Mouse (Mus musculus) midbrain, embryonic 16.5 days (tissue): ENCODE results near the gene Ankrd27. TPM values are rescaled to one million over a fixed set of nuclear protein-coding genes. Genes with fewer than 3 reads are reported as not detected.

Source experiments
- ATAC-seq: fragments of 200-750 bp; cut with Nextera tagmentation; 2 replicates; pipeline ENCODE4 v1.8.0; 2017; ENCODE audit warnings: moderate TSS enrichment
- H3K27ac ChIP-seq: fragments of 300-500 bp; sonication (generic); 2 replicates; pipeline ENCODE4 v1.5.1; 2014; ENCODE audit warnings: mild to moderate bottlenecking, low read length, mixed read lengths
- H3K27me3 ChIP-seq: fragments of 300-500 bp; sonication (generic); 2 replicates; pipeline ENCODE4 v1.6.1; 2014; ENCODE audit warnings: low read depth, low read length, mixed read lengths; ENCODE audit not compliant: control insufficient read depth, insufficient read depth
- H3K36me3 ChIP-seq: fragments of 300-500 bp; sonication (generic); 2 replicates; pipeline ENCODE4 v1.6.1; 2014; ENCODE audit warnings: mild to moderate bottlenecking, low read length, moderate library complexity, mixed read lengths; ENCODE audit not compliant: control insufficient read depth, insufficient read depth
- H3K4me1 ChIP-seq: fragments of 300-500 bp; sonication (generic); 2 replicates; pipeline ENCODE4 v1.6.1; 2014; ENCODE audit warnings: mild to moderate bottlenecking, low read length, mixed read lengths; ENCODE audit not compliant: control insufficient read depth, insufficient read depth
- H3K4me2 ChIP-seq: fragments of 300-500 bp; sonication (generic); 2 replicates; pipeline ENCODE4 v1.6.1; 2014; ENCODE audit warnings: mild to moderate bottlenecking, low read length, mixed read lengths
- H3K4me3 ChIP-seq: fragments of 300-500 bp; sonication (generic); 2 replicates; pipeline ENCODE4 v1.5.1; 2014; ENCODE audit warnings: low read depth, mild to moderate bottlenecking, low read length, moderate library complexity, mixed read lengths
- H3K9ac ChIP-seq: fragments of 300-500 bp; sonication (generic); 2 replicates; pipeline ENCODE4 v1.6.1; 2014; ENCODE audit warnings: low read depth, low read length, mixed read lengths
- H3K9me3 ChIP-seq: fragments of 300-500 bp; sonication (generic); replicated peaks from 2 replicates; pipeline ENCODE4 v1.6.1; 2014; ENCODE audit warnings: mild to moderate bottlenecking, low read length, mixed read lengths; ENCODE audit not compliant: control insufficient read depth, poor library complexity, severe bottlenecking
- WGBS: fragments of 180-500 bp; shearing (Covaris S2); extraction: QIAGEN DNeasy Blood & Tissue Kit; methylation state at CpG from one replicate; pipeline ENCODE4 v1.1.7; 2014; 5-methylcytosine and 5-hydroxymethylcytosine counted together
- polyA plus RNA-seq: library from polyadenylated mRNA; unstranded; fragments of >200 nt; fragmentation: Nextera tagmentation; extraction: Ambion mirVana; gene quantifications from 2 replicates; pipeline ENCODE4 v1.2.1, GENCODE M21; 2015

Gene Ankrd27
- polyA plus RNA-seq, 1 experiment from 2014 or later = 19.0 TPM

GRCm38 (mm10) chr7:35579849-35580248 lies 6.2 kb upstream of the Ankrd27 start:
- Histone ChIP-seq H3K4me2 (no peak overlapping the region), H3K4me3 (no peak overlapping the region), H3K27ac (no peak overlapping the region), H3K9me3 (no peaks in the 10 kb centered on the region), H3K9ac (no peak overlapping the region), H3K27me3 (peaks cover 21% of the 10 kb centered on the region), H3K4me1 (peaks cover 9% of the 10 kb centered on the region), H3K36me3 (no peaks in the 10 kb centered on the region)
- ATAC-seq = no peak
- 37% methylated on average over 4 of the region's 4 CpGs for WGBS

GRCm38 (mm10) chr7:35582719-35583118 lies 3.3 kb upstream of the Ankrd27 start:
- ATAC-seq = no peak
- Histone ChIP-seq H3K4me2 (no peak overlapping the region), H3K4me1 (peaks cover 22% of the 10 kb centered on the region), H3K27me3 (peaks cover 23% of the 10 kb centered on the region), H3K27ac (no peak overlapping the region), H3K36me3 (no peaks in the 10 kb centered on the region), H3K4me3 (no peak overlapping the region), H3K9ac (no peak overlapping the region), H3K9me3 (no peaks in the 10 kb centered on the region)
- WGBS = 61% methylated on average over 5 of the region's 5 CpGs

- Histone ChIP-seq H3K9ac (no peak overlapping the region), H3K9me3 (no peaks in the 10 kb centered on the region), H3K27me3 (peaks cover 23% of the 10 kb centered on the region), H3K4me3 (no peak overlapping the region), H3K36me3 (no peaks in the 10 kb centered on the region), H3K27ac (no peak overlapping the region), H3K4me2 (no peak overlapping the region), H3K4me1 (peaks cover 22% of the 10 kb centered on the region)
- 8% methylated on average over 11 of the region's 11 CpGs for WGBS
- ATAC-seq = no peak
Observed at GRCm38 (mm10) chr7:35583476-35584025, 2.5 kb upstream of the Ankrd27 start.

GRCm38 (mm10) chr7:35584068-35584785 lies 1.8 kb upstream of the Ankrd27 start:
- no peak for ATAC-seq
- peak overlapping the region; percentile 100 for H3K4me2 ChIP-seq
- peaks cover 22% of the 10 kb centered on the region for H3K4me1 ChIP-seq
- peak overlapping the region; percentile 50 for H3K9ac ChIP-seq
- H3K9me3 ChIP-seq = no peaks in the 10 kb centered on the region
- peaks cover 23% of the 10 kb centered on the region for H3K27me3 ChIP-seq
- H3K27ac ChIP-seq = no peak overlapping the region
- WGBS = 3% methylated on average over 36 of the region's 36 CpGs
- H3K36me3 ChIP-seq = no peaks in the 10 kb centered on the region
- H3K4me3 ChIP-seq = peak overlapping the region; percentile 94

- Histone ChIP-seq H3K4me2 (peak overlapping the region; percentile 100), H3K27me3 (peaks cover 23% of the 10 kb centered on the region), H3K9ac (peak overlapping the region; percentile 50), H3K4me3 (peak overlapping the region; percentile 94), H3K27ac (no peak overlapping the region), H3K9me3 (no peaks in the 10 kb centered on the region), H3K4me1 (peaks cover 22% of the 10 kb centered on the region), H3K36me3 (no peaks in the 10 kb centered on the region)
- ATAC-seq = no peak
- 1% methylated on average over 49 of the region's 50 CpGs for WGBS
Observed at GRCm38 (mm10) chr7:35584786-35585190, 1.3 kb upstream of the Ankrd27 start.

GRCm38 (mm10) chr7:35585191-35586054 lies 621 bp upstream of the Ankrd27 start, which contains the start of gene Rgs9bp:
Gene Rgs9bp, minus strand, starts transcription at chr7:35585582.
- Histone ChIP-seq H3K4me3 (peak within 1 kb of the TSS; percentile 94), H3K4me1 (peaks cover 22% of the 10 kb centered on the region), H3K9ac (peak within 1 kb of the TSS; percentile 94), H3K36me3 (no peaks in the 10 kb centered on the region), H3K27me3 (peaks cover 23% of the 10 kb centered on the region), H3K4me2 (peak within 1 kb of the TSS; percentile 100), H3K9me3 (no peaks in the 10 kb centered on the region), H3K27ac (peak within 1 kb of the TSS; percentile 72)
- under 1% methylated on average over 45 of the region's 45 CpGs for WGBS
- peak; percentile 79 for ATAC-seq

GRCm38 (mm10) chr7:35586906-35587445 lies 932 bp downstream of the Ankrd27 start:
- no peak for ATAC-seq
- H3K9ac ChIP-seq = peak overlapping the region; percentile 94
- H3K36me3 ChIP-seq = no peaks in the 10 kb centered on the region
- peak overlapping the region; percentile 94 for H3K4me3 ChIP-seq
- peaks cover 23% of the 10 kb centered on the region for H3K27me3 ChIP-seq
- H3K4me1 ChIP-seq = peaks cover 22% of the 10 kb centered on the region
- 24% methylated on average over 15 of the region's 15 CpGs for WGBS
- no peaks in the 10 kb centered on the region for H3K9me3 ChIP-seq
- H3K4me2 ChIP-seq = peak overlapping the region; percentile 100
- H3K27ac ChIP-seq = no peak overlapping the region

- WGBS = 78% methylated on average over 5 of the region's 5 CpGs
- Histone ChIP-seq H3K9me3 (no peaks in the 10 kb centered on the region), H3K9ac (no peak overlapping the region), H3K4me3 (no peak overlapping the region), H3K27me3 (peaks cover 22% of the 10 kb centered on the region), H3K4me2 (no peak overlapping the region), H3K4me1 (peaks cover 22% of the 10 kb centered on the region), H3K27ac (no peak overlapping the region), H3K36me3 (peaks cover 3% of the 10 kb centered on the region; the same call in 1 of the 2 replicates)
- ATAC-seq = no peak
Observed at GRCm38 (mm10) chr7:35587728-35588127, 1.7 kb downstream of the Ankrd27 start.
